Mouse (Mus musculus): ENCODE measurements around the gene Fras1. TPM values are rescaled to one million over a fixed set of nuclear protein-coding genes. Genes with fewer than 3 reads are reported as not detected.
A peak's percentile ranks its signal among the peaks of the same experiment; 100 is the strongest.

Fras1 gene
- total RNA-seq, 2 experiments from 2014 or later, result 10.9 to 14.3 TPM

DNA sequence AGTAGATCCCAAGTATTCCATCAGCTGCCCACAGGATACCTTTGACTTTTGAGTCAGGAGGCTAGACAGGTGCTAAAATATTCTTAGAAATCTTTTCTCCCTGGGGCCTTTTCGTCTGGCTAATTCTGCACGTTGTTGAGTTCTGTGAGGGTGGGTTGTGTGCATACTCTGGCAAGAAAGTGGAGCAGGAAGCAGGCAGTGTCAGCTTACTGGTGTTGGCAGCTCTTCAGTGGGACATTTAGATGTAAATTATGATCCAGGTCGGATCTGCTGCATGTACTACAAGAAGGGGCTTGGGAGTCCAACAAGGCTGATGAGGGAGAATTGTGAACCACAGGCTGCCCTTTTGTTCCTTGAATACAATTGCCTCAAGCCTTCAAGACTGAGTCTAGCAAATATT is 98.2 kb downstream of the Fras1 start:
- DNase-seq (ENCODE audit: extremely low spot score in 1 of 2, low spot score in 1 of 2), result no peak

DNA sequence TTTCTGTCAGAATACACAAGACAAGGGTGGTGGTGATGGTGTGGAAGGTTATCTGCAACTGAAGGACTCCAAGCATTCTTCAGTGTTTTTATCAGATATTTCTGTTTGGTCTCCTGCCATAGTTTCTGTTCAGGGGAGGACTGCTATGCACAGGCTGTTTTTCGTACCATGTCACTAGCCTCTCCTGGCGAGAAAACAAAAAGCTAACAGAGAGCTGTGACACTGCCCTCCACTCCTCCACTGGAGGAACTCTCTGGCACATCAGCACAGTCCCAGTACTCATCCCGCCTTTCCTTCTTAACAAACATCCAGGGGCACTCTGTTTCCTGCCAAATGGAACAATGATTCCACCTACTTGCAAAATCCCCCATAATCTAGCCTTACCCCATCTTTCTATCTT is 101.7 kb downstream of the Fras1 start:
- DNase-seq (ENCODE audit: extremely low spot score in 1 of 2, low spot score in 1 of 2), result no peak

DNA sequence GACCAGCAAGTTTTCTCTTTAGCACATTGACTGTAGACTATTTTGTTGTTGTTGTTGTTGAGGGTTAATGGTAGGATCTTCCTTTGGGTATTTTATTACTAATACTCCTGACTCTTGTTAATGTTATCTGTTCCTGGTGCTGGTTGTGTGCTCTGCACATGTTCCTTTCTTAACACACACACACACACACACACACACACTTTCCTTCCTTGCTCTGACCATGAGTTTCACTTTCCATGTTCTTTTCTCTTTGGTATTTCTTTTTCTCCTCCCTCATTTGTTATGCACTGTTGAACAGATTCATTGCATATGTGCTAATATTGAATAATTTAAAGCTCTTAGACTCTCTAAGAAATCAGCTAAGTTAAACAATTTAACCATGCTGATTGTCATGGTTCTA is 105.2 kb downstream of the Fras1 start:
- no peak for DNase-seq (ENCODE audit: extremely low spot score in 1 of 2, low spot score in 1 of 2)

DNA sequence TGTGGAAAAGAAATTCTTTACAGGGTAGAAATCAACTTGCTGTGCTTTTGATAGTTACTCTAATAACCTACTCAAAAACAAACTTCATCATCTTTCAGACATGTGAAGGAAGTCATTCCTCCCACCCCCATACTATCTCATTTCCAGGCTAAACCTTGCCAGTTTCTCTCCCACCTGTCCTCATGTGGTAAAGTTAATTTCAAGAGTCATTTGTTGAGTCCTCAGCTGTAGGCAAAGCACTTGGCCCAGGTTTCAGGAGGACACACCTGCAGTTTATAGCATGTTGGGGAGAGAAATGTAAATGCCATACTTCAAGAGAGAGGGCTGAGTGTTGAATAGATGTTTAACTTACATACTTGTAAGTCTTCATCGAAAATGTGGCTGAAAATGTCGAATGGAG is 107.4 kb downstream of the Fras1 start:
- no peak for DNase-seq (ENCODE audit: extremely low spot score in 1 of 2, low spot score in 1 of 2)

DNA sequence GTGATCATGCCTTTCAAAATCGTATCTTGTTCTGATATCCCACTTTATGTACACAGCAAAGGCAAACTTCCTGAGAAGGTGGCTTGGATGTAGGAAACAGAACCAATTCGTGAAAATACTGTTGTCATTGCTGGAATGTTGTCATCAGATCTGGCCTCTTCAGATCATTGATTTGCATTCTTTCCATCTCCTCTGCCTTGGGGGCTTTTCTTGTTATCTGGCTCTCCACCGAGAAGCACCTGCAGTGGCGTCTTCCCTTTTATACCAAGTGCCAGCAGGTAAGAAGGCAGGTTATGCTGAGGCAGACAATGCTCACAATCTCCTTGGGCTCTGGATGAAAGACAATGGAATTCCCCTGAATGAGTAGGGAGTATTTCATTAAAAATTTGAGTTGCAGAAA is 108.3 kb downstream of the Fras1 start:
- DNase-seq (ENCODE audit: extremely low spot score in 1 of 2, low spot score in 1 of 2), result no peak

DNA sequence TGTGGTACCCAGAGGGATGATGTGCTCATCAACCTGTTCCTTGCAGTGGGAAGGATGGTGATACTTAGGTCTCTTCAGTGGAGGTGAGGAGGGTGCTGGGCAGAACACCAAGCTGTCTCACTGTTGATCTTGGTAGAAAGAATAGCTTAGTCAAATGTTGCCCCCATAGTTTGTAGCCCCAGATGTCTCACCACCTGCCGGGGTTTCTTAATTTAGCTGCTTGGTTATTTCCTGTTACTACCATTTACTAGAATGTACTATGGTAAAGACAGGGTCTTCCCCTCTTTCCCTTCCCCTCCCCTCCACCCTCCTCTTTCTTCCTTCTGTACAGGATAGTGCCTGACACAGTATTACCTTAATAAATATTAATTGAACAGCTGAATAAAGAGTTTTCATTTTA is 118.7 kb downstream of the Fras1 start:
- DNase-seq (ENCODE audit: extremely low spot score in 1 of 2, low spot score in 1 of 2), result peak in 1 of 2 experiments; percentile 21

DNA sequence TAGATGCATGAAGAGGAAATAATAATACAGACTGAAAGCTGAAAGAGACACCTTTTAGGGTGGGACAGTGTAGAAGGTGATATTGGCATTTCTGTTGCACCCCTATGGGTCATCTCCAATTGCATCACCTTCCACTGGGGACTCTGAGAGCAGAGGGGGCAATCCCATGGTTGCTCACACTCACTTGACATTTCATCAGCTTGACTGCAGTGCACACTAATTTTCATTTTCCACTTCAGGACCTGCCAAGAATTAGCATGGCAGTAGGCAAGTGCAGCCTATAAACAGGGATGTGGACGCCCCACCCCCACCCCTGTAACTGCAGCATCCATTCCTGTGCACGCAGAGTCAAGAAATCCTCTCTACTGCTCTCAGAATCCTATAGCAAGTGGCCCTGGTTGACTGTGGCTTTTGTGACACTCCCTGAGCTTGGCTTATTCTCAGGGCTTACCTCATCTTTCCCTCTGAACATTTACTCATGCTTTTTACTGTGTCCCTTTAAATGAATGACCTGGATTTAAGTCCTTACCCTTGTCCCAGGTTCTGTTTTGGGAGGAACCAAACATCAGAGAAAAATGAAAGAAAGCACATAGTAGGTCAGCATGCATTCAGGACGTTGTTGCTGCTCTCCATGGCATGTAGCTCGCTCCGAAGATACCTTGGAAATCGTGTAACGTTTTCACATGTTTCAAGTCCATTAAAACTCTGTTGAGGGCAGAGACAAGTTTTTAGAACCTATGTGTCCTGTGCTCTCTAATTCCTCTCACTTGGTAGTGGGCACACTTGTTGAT is 120.9 kb downstream of the Fras1 start:
- no peak for DNase-seq (ENCODE audit: extremely low spot score in 1 of 2, low spot score in 1 of 2)

DNA sequence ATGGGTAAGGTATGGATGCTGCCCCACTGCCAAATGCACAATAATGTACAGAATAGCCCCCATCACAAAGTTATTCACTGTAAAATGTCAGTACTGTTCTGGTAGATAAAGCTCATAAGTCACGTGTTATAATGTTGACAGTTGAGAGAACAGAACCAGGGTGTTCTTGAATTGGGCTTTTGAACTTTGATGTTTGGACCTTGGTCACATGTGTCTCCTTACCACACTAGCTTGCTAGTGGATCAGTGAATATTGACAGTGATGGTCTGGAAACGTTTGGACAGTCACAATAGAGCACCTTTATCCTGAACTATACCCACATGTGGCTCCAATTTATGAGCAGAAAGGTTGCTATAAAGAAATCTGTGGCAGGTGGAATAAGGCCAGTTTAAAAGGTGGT is 124.3 kb downstream of the Fras1 start:
- DNase-seq (ENCODE audit: extremely low spot score in 1 of 2, low spot score in 1 of 2), result no peak

DNA sequence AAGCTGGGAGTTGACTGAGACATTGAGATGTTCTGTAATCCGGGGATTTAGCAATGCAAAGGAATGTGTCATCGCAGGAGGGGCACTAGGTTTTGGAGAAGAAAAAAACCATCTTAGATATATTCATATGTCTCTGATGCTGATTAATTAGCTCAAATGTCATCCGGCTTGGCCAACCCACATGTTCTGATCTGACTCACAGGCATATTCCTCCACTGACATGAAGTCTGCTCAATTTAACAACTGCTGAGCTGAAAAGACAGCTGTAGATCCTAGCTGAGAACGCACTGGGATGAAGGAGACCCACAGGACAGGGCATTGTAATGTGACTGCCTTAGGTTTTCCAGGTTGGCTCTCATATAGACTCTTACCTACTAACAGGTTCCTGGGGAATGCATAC is 128.0 kb downstream of the Fras1 start:
- no peak for DNase-seq (ENCODE audit: extremely low spot score in 1 of 2, low spot score in 1 of 2)

DNA sequence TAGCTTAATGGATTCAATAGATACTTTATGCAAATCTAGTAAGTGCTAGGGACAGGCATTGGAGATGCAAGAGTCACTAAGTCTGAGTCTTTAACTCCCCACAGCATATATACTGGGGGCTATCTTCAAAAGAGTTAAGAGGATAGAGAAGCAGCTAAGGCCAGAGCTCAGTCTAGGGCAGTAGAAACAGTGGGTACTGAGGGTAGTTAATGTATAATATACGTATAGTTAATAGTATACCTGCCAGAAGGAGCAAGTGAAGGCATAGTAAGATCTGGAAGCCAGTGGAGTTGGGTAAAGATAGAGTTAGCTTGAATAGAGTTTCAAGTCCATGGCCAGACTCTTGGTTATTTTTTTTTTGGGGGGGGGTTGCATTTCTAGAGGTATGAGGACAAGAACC is 128.6 kb downstream of the Fras1 start:
- no peak for DNase-seq (ENCODE audit: extremely low spot score in 1 of 2, low spot score in 1 of 2)

DNA sequence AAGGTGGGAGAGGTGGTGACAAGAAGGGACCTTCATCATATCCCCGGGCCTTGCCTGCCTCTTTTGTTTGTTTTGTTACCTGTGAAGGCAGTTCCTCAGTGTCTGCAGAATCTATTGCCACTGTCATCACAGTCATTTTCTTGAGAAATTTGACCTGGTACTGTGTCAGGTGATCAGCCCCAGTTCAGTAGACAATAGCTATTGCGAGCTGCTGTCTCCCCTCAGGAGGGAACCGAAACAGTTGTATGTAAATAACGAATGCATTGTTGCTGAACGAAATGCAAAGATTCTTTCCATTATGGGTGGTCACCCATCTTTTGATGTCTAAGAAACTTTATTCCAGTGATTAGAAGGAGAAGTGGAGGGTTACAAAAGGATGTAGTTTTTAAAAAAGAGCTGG is 137.2 kb downstream of the Fras1 start:
- no peak for DNase-seq (ENCODE audit: extremely low spot score in 1 of 2, low spot score in 1 of 2)

DNA sequence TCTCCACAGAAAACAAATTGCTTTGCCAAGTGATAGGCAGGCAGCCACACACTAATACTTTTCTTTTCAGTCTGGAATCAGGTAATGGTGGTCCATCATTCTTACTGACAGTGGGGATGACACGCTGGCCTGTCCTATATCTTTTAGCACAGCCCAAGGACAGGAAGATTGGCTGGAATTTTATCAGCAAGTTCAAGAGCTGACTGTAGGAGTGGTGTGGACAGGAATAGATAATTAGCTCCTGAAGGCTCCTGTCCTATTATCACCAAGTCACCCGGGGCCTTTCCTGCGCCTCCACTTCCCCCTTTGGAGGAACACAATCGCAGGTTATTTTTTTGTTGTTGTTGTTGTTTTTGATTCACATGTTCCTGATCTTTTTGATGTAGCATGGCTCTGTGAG is 139.6 kb downstream of the Fras1 start:
- DNase-seq (ENCODE audit: extremely low spot score in 1 of 2, low spot score in 1 of 2), result no peak

DNA sequence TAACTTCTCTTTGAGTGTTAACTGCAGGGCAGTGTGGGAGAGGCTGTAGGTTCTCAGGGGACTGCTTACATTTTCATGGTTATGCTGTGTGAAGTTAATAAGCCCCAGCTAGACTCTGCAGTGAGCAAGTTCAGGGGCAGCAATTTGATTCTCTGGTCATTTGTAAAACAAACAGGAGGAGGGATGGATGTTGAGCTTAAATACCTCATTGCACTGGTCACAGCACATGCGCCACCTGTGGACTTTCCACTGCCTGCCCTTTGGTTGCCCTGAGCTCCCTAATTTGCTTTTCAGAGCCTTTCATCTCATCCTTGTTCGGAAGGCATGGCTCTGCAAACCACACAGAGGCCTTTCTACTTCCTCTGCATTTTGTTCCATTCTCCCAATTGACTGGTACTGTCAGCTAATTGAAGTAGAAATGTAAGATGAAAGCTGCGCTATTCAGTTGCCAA is 142.1 kb downstream of the Fras1 start:
- no peak for DNase-seq (ENCODE audit: extremely low spot score in 1 of 2, low spot score in 1 of 2)

DNA sequence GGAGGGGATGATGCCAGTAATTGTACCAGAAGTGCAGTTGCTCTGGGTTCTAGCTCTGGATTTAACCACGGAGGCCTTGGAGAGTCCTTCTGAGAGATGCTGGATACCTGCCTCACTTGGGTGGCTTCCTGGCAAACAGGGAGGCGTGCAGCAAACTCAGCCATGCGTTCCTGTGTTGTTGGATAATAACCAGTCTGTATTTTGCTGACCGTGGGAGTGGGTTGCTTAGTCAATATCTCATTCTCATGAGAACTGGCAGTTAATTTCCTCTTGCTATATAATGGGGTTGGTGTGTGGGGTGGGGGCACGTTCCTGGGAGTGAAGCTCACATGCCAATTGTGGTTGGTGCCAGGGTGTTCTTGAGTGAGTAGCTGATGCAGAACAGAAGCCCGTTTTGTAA is 142.6 kb downstream of the Fras1 start:
- no peak for DNase-seq (ENCODE audit: extremely low spot score in 1 of 2, low spot score in 1 of 2)

DNA sequence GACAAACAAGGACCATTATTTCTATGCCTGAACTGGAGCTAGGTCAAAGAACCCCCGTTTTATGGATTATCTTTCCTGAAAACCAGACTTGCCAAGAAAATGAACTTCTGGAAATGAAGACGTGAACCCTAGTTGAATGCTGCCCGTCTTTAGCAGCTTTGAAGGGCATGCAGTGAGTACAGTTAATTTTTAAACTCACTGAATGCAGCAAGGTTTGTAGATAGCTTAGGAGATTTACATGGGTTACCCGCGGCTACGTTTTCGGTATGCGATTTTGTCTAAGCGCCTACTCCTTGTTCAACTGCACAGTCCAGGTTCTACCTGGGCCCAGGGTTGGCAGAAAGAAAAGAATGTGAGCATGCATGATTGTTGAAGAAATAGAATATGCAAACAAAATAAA is 147.8 kb downstream of the Fras1 start:
- no peak for DNase-seq (ENCODE audit: extremely low spot score in 1 of 2, low spot score in 1 of 2)

DNA sequence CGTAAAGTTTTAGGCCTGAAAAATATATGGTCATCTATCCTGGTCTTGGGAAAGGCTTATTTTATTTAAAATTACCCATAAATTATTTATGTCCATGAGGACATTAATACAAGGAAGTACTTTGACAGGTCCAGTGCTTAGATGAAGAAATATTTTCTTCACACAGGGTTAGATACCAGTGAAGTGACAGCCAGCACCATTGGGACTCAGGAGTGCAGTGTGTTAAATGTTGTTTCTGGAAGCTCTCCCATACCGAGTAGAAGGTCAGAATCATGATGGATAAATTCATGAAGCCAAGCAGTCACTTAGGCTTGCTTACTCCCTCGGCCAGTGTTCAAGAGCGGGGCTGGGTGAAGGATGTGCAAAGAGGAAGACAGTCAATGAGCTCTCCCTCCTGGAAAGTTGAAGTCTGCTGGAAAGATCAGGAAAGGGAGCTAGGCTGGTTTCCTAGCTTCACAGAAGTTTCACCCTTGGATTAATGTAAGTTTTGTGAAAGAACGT is 149.2 kb downstream of the Fras1 start:
- DNase-seq (ENCODE audit: extremely low spot score in 1 of 2, low spot score in 1 of 2), result no peak

DNA sequence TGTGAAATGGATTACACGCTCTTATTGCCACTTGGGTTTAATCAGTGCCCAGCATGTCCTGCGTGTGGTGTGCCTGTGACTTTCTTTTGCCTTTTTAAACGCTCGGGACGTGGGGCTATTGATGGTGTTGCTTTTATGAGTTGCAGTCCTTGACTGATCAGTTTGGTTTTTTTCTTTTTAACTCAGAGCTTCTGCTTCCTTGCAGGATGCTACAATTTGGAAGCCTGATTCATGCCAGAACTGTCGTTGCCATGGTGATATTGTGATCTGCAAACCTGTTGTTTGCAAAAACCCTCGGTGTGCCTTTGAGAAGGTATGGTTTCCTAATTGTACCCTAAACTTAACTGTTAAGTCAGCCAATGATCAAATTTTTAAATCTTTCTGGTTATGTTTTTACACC is 154.5 kb downstream of the Fras1 start:
- no peak for DNase-seq (ENCODE audit: extremely low spot score in 1 of 2, low spot score in 1 of 2)

DNA sequence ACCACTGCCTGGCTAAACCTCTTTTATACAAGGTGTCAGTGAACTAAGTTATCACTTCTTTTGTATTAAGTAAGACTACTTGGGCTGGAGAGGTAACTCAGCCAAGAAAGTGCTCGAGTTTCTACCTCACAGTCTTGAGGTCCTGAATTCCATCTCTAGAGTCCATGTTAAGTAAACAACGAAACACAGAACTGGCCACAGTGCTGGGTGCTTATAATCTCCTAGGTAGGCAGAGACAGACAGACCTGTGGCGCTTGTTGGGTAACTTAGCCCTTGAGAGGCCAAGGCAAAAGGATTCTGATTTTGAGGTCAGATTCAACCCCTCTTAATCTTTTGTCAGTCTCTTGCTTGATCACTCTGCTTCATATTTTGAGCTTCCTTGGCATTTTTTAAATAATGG is 156.8 kb downstream of the Fras1 start:
- DNase-seq (ENCODE audit: extremely low spot score in 1 of 2, low spot score in 1 of 2), result no peak

DNA sequence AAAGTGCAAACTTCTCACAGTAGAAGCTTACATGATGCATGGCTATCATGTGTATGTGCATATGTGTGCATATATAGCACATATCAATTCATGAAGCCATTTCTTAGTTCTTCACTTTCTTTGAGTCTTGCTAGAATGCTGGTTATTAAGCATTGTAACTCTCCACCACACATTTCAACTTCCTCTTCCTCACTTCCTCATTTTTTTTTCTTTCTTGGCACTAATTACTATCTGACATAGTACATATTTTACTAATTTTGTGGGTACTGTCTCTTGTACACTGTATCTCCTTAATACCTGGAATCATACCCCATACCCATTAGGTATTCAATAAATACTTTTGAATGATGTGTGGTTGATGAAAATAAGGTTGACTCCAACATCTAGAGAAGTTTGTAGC is 158.2 kb downstream of the Fras1 start:
- no peak for DNase-seq (ENCODE audit: extremely low spot score in 1 of 2, low spot score in 1 of 2)

DNA sequence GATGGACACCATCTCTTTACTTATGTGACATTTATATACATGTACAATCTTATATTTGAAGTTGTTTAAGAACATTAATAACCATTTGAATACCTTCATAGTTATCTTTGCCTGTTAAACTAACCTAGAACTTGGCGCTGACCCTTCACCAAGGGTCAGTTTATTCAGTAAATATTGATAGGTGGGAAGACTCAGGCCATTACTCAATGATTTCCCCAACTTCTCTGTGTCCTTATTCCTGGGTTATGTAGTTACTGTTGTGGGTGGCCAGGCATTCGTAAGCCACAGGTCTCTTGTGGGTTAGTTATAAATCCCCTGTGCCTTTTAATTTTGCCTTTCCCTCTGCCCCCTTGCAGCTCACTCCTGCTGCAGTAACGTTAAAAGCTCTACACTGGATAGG is 162.8 kb downstream of the Fras1 start:
- no peak for DNase-seq (ENCODE audit: extremely low spot score in 1 of 2, low spot score in 1 of 2)

DNA sequence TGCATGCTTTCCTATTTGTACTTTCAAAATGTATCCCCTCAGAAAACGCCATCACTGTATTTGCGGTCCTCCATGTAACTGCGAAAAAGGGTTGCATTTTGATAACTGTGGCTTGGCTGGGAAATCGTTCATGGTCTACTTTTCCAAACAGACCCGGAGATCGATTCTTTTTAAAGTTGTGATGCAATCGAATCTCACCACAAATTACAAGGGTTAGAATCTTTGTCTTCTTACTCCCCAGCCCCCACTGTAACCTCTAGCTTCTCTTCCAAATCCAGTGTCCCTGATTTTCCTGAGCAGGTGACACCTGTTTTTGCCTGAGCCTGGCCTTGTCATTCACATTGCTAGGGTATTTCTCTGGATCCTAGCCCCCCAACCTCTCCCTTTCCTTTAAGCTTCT is 163.2 kb downstream of the Fras1 start:
- no peak for DNase-seq (ENCODE audit: extremely low spot score in 1 of 2, low spot score in 1 of 2)

DNA sequence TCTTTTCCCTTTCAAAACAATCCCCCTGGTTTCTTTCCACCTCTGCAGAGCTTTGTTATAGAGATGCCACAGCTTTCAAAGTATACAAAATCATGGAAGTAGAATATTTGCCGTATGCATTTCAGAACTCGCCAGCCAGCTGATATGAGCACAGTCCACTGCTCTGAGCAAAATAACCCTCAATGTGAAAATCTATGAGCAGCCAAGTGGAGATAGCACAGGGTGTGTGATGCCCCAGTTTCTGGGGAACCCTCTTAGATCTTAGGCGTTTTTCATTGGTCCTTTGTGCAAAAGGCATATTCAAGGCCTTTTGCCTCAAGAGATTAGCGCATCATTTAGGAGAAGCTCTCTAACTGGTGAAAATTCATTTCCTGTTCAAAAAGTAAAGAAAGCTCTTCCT is 170.4 kb downstream of the Fras1 start:
- no peak for DNase-seq (ENCODE audit: extremely low spot score in 1 of 2, low spot score in 1 of 2)

DNA sequence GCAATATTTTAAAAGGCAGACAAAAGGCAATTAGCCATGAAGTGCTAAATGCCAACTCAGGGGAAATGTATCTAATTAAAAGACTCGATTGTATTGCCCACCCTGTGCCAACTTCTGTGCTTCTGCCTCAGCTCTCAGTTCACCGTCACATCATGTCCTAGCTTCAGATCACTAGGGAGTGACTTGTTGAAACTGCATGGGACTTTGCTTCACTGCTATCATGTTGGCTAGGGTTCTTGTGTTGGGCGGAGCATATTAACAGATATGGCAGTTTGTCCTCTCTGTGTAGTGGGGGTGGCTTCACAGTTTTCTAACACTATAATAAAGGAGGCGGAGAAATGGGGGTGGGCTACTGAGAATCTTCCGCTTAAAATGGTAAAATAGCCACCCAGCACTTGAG is 172.2 kb downstream of the Fras1 start:
- no peak for DNase-seq (ENCODE audit: extremely low spot score in 1 of 2, low spot score in 1 of 2)
